Mouse (Mus musculus) left cerebral cortex, adult 2 months (tissue): Measurements from ENCODE around the gene Acsl3. TPM values are rescaled to one million over a fixed set of nuclear protein-coding genes. Genes with fewer than 3 reads are reported as not detected.

Experiments used
- DNase-seq, 2 experiments: peaks; one replicate each; pipeline ENCODE4 v3.0.0; 2021 to 2022; ENCODE audit warnings: low spot score in 2 of 2, mixed read lengths in 1 of 2; ENCODE audit errors: extremely low spot score in 1 of 2
- H3K27ac ChIP-seq: fragments of 200-600 bp; 2 replicates; pipeline ENCODE4 v1.8.1; 2022
- H3K4me3 ChIP-seq: fragments of 200-600 bp; 2 replicates; pipeline ENCODE4 v1.8.1; 2022
- CTCF ChIP-seq: fragments of 200-600 bp; IDR thresholded peaks from 2 replicates; pipeline ENCODE4 v1.8.1; 2022; ENCODE audit warnings: antibody characterized with exemption, mild to moderate bottlenecking, moderate library complexity
- intact Hi-C: fragments of 180-260 bp; cut with DNase I; formaldehyde crosslinking; loops from one replicate; pipeline ENCODE4 v1.15.1; 2025
- total RNA-seq, 2 experiments: library from RNA; stranded (reverse); gene quantifications; 2 replicates each; pipeline ENCODE4 v1.2.3; 2021

Acsl3 gene
- total RNA-seq, 2 experiments from 2014 or later: 166 to 169 TPM

GRCm38 (mm10) chr1:78724458-78725190 is 67.0 kb downstream of the Acsl3 start:
- intact Hi-C loops: loop anchor here (1.0 to 5.0 kb wide), 5 partner anchors 122 to 959 kb away; partner anchors contain the start of gene Scg2
- DNase-seq: peak; percentile 85 to 89
- Histone ChIP-seq H3K4me3 (no peak overlapping the region), H3K27ac (no peak overlapping the region)
- peak; percentile 94 for TF ChIP-seq CTCF

- no peak for TF ChIP-seq CTCF
- no peak overlapping the region for H3K4me3 ChIP-seq
- no peak overlapping the region for H3K27ac ChIP-seq
- DNase-seq: no peak
- intact Hi-C loops: loop anchor here (2.0 kb wide), 2 partner anchors 122 to 716 kb away; partner anchors contain the start of gene Scg2
These were observed 67.5 kb downstream of the Acsl3 start for GRCm38 (mm10) chr1:78725191-78725490.

- no peak overlapping the region for H3K27ac ChIP-seq
- intact Hi-C loops: loop anchor here (2.0 kb wide), 2 partner anchors 121 to 715 kb away; partner anchors contain the start of gene Scg2
- DNase-seq: no peak
- no peak overlapping the region for H3K4me3 ChIP-seq
- peak; percentile 46 for TF ChIP-seq CTCF
These were observed 68.1 kb downstream of the Acsl3 start for GRCm38 (mm10) chr1:78725617-78726223.

GRCm38 (mm10) chr1:78730114-78730720 is 72.6 kb downstream of the Acsl3 start:
- Histone ChIP-seq H3K4me3 (no peak overlapping the region), H3K27ac (no peak overlapping the region)
- TF ChIP-seq CTCF: no peak
- intact Hi-C loops: loop anchor here (5.0 kb wide), 1 partner anchor 582 kb away; no protein-coding TSS in a partner anchor
- DNase-seq: no peak

GRCm38 (mm10) chr1:78732290-78732689 is 74.7 kb downstream of the Acsl3 start:
- no peak for DNase-seq
- H3K27ac ChIP-seq: no peak overlapping the region
- intact Hi-C loops: loop anchor here (5.0 kb wide), 1 partner anchor 580 kb away; no protein-coding TSS in a partner anchor
- H3K4me3 ChIP-seq: no peak overlapping the region
- TF ChIP-seq CTCF: no peak

- no peak for DNase-seq
- Histone ChIP-seq H3K4me3 (no peak overlapping the region), H3K27ac (no peak overlapping the region)
- intact Hi-C loops: loop anchor here (5.0 kb wide), 1 partner anchor 578 kb away; no protein-coding TSS in a partner anchor
- no peak for TF ChIP-seq CTCF
These were observed 76.8 kb downstream of the Acsl3 start for GRCm38 (mm10) chr1:78734261-78735000.

- Histone ChIP-seq H3K27ac (no peak overlapping the region), H3K4me3 (no peak overlapping the region)
- TF ChIP-seq CTCF: no peak
- intact Hi-C loops: no loop called here
- no peak for DNase-seq
These were observed 80.0 kb downstream of the Acsl3 start for GRCm38 (mm10) chr1:78737646-78738045.

GRCm38 (mm10) chr1:78740676-78741075 is 83.1 kb downstream of the Acsl3 start:
- DNase-seq: peak in 1 of 2 experiments; percentile 15
- intact Hi-C loops: loop anchor here (5.0 kb wide), 1 partner anchor 697 kb away; no protein-coding TSS in a partner anchor
- Histone ChIP-seq H3K4me3 (no peak overlapping the region), H3K27ac (no peak overlapping the region)
- no peak for TF ChIP-seq CTCF

GRCm38 (mm10) chr1:78742198-78742597 is 84.6 kb downstream of the Acsl3 start:
- Histone ChIP-seq H3K4me3 (no peak overlapping the region), H3K27ac (peak overlapping the region; percentile 15; the same call in 1 of the 2 replicates)
- peak in 1 of 2 experiments; percentile 24 for DNase-seq
- TF ChIP-seq CTCF: no peak
- intact Hi-C loops: loop anchor here (1.0 to 5.0 kb wide), 2 partner anchors 122 to 695 kb away; no protein-coding TSS in a partner anchor

- DNase-seq: no peak
- no peak for TF ChIP-seq CTCF
- Histone ChIP-seq H3K27ac (no peak overlapping the region), H3K4me3 (no peak overlapping the region)
- intact Hi-C loops: loop anchor here (5.0 kb wide), 1 partner anchor 694 kb away; no protein-coding TSS in a partner anchor
These were observed 85.7 kb downstream of the Acsl3 start for GRCm38 (mm10) chr1:78743318-78743717.

GRCm38 (mm10) chr1:78745230-78745777 is 87.7 kb downstream of the Acsl3 start:
- DNase-seq: peak in 1 of 2 experiments; percentile 52
- H3K27ac ChIP-seq: peak overlapping the region; percentile 77
- no peak for TF ChIP-seq CTCF
- intact Hi-C loops: no loop called here
- no peak overlapping the region for H3K4me3 ChIP-seq

Other genes with a start within 250 kb of the Acsl3 start
- 10 to 100 TPM; 61.0 to 61.9 TPM for gene Farsb, start 168.9 kb upstream of the Acsl3 start, total RNA-seq
- not detected for gene Mogat1, start 146.8 kb upstream of the Acsl3 start, total RNA-seq
- gene BC035947, start 145.7 kb upstream of the Acsl3 start, total RNA-seq: under 1 TPM; 0.77 to 0.79 TPM
- gene Utp14b, start 213 bp downstream of the Acsl3 start, total RNA-seq: 10 to 100 TPM; 17.0 to 25.6 TPM
- gene Kcne4, start 158.9 kb downstream of the Acsl3 start, total RNA-seq: 1 to 10 TPM in 1 of 2 experiments, under 1 TPM in 1; 0.84 to 1.4 TPM